Mouse (Mus musculus): ENCODE data around the gene Zcchc24. TPM values are rescaled to one million over a fixed set of nuclear protein-coding genes. Genes with fewer than 3 reads are reported as not detected.

The Zcchc24 gene
- polyA plus RNA-seq, 1 experiment from 2014 or later = 19.5 TPM

DNA sequence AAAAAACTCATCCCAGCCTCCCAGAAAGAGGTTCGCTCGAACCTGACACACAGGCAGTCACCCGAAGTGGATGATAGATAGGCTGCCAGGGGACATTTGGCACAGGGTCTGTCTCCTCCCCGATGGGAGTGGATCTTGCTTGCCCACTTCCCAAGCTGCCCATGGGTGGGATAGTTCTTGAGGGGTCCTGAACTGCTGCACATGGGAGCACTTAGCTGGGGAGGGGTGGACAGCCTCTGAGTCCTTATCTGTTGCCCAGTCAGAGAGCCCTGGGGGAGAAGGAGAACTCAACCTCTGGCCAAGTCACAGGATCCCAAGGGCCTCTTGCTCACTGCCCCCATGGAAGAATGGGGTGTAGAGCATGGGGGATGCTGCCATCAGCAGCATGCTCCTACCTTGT lies 13.3 kb downstream of the Zcchc24 start:
- no peak overlapping the region for H3K9ac ChIP-seq (ENCODE audit: low read length)
- no peaks in the 10 kb centered on the region for H3K9me3 ChIP-seq (replicated peaks; ENCODE audit: control insufficient read depth, low read length)
- no peak overlapping the region for H3K4me3 ChIP-seq (ENCODE audit: low read length)
- peaks cover 70% of the 10 kb centered on the region for H3K4me1 ChIP-seq (ENCODE audit: control insufficient read depth, insufficient read depth, low read length)
- H3K36me3 ChIP-seq (ENCODE audit: control insufficient read depth, insufficient read depth) = peaks cover 16% of the 10 kb centered on the region
- 37% methylated on average over 4 of the region's 4 CpGs for WGBS
- no peak for ATAC-seq (replicated peaks; ENCODE audit: extremely low read depth, insufficient read depth, low FRiP score)
- H3K27ac ChIP-seq (ENCODE audit: low read length) = no peak overlapping the region
- H3K27me3 ChIP-seq (ENCODE audit: control insufficient read depth, insufficient read depth, low read length) = no peaks in the 10 kb centered on the region
- no peak overlapping the region for H3K4me2 ChIP-seq (ENCODE audit: low read depth, low read length)

GRCm38 (mm10) chr14:25754531-25755484 lies 14.0 kb downstream of the Zcchc24 start:
- ATAC-seq (replicated peaks; ENCODE audit: extremely low read depth, insufficient read depth, low FRiP score) = no peak
- Histone ChIP-seq H3K4me3 (ENCODE audit: low read length) (no peak overlapping the region), H3K4me1 (ENCODE audit: control insufficient read depth, insufficient read depth, low read length) (peaks cover 67% of the 10 kb centered on the region), H3K9ac (ENCODE audit: low read length) (no peak overlapping the region), H3K27me3 (ENCODE audit: control insufficient read depth, insufficient read depth, low read length) (no peaks in the 10 kb centered on the region), H3K9me3 (replicated peaks; ENCODE audit: control insufficient read depth, low read length) (no peaks in the 10 kb centered on the region), H3K27ac (ENCODE audit: low read length) (no peak overlapping the region), H3K4me2 (ENCODE audit: low read depth, low read length) (no peak overlapping the region), H3K36me3 (ENCODE audit: control insufficient read depth, insufficient read depth) (peaks cover 16% of the 10 kb centered on the region)
- WGBS = 53% methylated on average over 19 of the region's 19 CpGs

DNA sequence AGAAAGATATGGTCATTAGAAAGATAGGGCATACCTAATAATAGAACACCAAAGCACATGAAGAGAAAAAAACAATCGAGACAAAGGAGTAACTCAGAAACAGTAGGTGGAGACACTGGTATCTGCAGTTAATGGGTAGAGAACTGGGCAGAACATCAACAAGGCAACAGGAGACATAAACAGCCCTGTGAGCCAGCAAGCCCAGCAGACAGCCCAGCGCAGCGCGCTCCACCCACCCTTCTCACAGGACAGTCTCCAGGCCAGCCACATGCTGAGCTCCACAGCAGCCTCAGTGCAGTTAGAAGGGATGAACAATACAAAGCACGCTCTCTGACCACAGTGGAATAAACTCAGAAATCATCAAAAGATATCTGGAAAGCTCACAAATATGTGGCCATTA lies 15.8 kb downstream of the Zcchc24 start:
- H3K4me2 ChIP-seq (ENCODE audit: low read depth, low read length) = no peak overlapping the region
- H3K9me3 ChIP-seq (replicated peaks; ENCODE audit: control insufficient read depth, low read length) = no peaks in the 10 kb centered on the region
- H3K4me3 ChIP-seq (ENCODE audit: low read length) = no peak overlapping the region
- no peak overlapping the region for H3K27ac ChIP-seq (ENCODE audit: low read length)
- no peak for ATAC-seq (replicated peaks; ENCODE audit: extremely low read depth, insufficient read depth, low FRiP score)
- 46% methylated on average over 5 of the region's 5 CpGs for WGBS
- no peak overlapping the region for H3K9ac ChIP-seq (ENCODE audit: low read length)
- H3K4me1 ChIP-seq (ENCODE audit: control insufficient read depth, insufficient read depth, low read length) = peaks cover 68% of the 10 kb centered on the region
- H3K36me3 ChIP-seq (ENCODE audit: control insufficient read depth, insufficient read depth) = peaks cover 16% of the 10 kb centered on the region
- no peaks in the 10 kb centered on the region for H3K27me3 ChIP-seq (ENCODE audit: control insufficient read depth, insufficient read depth, low read length)

DNA sequence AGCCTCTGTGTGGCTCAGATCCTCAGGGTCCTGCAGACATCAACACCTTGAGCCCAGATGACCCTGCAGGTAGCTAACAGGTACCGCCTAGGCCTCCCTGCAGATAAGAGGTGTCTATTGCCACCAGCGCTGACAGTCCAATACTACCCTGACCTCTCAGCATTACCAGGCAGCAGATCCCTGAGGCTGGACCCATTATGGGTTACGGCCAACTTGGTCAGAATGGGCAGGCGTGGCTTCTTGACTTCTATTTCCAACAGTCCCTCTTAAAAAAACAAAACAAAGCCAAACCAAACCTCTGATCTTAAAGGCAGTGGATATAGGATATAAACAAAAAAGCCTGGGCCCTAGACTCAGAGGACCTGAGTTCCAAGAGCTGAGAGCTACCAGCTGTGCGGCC lies 17.8 kb downstream of the Zcchc24 start:
- H3K9me3 ChIP-seq (replicated peaks; ENCODE audit: control insufficient read depth, low read length) = no peaks in the 10 kb centered on the region
- peaks cover 67% of the 10 kb centered on the region for H3K4me1 ChIP-seq (ENCODE audit: control insufficient read depth, insufficient read depth, low read length)
- H3K27me3 ChIP-seq (ENCODE audit: control insufficient read depth, insufficient read depth, low read length) = no peaks in the 10 kb centered on the region
- ATAC-seq (replicated peaks; ENCODE audit: extremely low read depth, insufficient read depth, low FRiP score) = no peak
- no peak overlapping the region for H3K4me3 ChIP-seq (ENCODE audit: low read length)
- H3K36me3 ChIP-seq (ENCODE audit: control insufficient read depth, insufficient read depth) = peaks cover 16% of the 10 kb centered on the region
- no peak overlapping the region for H3K4me2 ChIP-seq (ENCODE audit: low read depth, low read length)
- 86% methylated on average over 5 of the region's 5 CpGs for WGBS
- no peak overlapping the region; the same call in 1 of the 2 replicates for H3K27ac ChIP-seq (ENCODE audit: low read length)
- no peak overlapping the region for H3K9ac ChIP-seq (ENCODE audit: low read length)

DNA sequence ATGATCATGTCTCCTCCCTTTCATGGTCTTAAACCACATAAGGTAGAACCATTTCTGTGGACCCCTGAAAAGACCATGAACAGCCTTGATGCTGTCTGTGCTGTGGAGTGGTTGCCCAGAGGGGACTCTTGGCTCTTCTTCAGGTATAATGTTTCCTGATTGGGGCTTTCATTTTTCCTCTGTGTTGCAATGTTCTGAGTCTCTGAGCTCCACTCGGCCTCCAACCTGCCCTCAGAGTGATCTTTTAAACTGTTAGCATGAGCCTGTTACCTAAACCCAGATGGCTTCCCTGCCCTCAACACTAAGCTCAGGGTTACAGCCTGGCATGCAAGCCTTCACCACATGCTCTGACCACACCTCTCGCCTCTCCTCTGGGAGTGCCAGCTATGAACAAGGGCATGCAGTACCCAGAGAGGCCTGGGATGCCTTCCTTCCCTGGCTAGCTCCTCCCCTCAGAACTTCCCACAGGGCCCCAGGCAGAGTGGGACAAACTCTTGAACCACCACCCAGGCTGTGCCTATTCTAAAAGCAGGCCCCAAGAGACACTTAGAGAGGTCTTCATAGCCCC lies 18.3 kb downstream of the Zcchc24 start:
- no peaks in the 10 kb centered on the region for H3K9me3 ChIP-seq (replicated peaks; ENCODE audit: control insufficient read depth, low read length)
- 61% methylated on average over 2 of the region's 2 CpGs for WGBS
- H3K36me3 ChIP-seq (ENCODE audit: control insufficient read depth, insufficient read depth) = peaks cover 16% of the 10 kb centered on the region
- ATAC-seq (replicated peaks; ENCODE audit: extremely low read depth, insufficient read depth, low FRiP score) = peak; percentile 38
- H3K27ac ChIP-seq (ENCODE audit: low read length) = peak overlapping the region; percentile 58
- peaks cover 67% of the 10 kb centered on the region for H3K4me1 ChIP-seq (ENCODE audit: control insufficient read depth, insufficient read depth, low read length)
- H3K4me2 ChIP-seq (ENCODE audit: low read depth, low read length) = no peak overlapping the region
- H3K9ac ChIP-seq (ENCODE audit: low read length) = no peak overlapping the region
- no peak overlapping the region for H3K4me3 ChIP-seq (ENCODE audit: low read length)
- H3K27me3 ChIP-seq (ENCODE audit: control insufficient read depth, insufficient read depth, low read length) = no peaks in the 10 kb centered on the region

DNA sequence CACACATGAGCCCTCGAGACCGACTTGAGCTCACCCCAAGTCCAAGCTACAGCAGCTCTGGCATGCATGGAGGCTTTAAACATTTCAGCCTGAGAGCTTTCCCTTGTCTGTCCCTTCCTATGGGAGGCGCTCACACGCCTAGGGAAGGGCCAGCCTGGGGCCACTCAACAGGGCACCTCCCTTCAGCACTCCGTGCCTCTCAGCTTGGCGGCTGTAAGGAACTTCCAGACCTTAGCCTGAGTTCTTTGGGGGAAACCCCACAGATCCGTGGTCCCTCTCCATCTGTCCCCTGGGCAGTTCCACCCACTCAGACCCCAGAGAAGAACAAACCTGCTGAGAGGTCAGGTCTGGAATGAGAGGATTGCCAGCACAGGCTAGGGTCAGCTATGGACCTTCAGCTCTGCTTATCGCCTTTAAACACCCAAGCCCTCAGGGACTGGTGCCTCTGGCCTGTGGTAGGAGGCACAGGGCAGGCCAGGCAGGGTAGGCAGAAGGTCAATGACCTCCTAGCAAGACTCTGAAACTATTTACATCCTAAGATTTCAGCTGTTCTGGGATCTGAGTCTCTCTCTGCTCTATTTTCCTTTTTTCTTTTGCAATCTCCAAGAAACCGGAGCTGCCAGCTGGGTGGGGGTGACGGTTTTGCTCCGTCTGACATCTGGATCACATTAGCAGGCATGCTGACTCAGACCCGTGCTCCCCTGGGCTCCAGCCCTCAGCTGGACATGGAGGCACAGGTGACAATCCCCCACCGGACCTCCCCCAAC lies 19.5 kb downstream of the Zcchc24 start:
- H3K27me3 ChIP-seq (ENCODE audit: control insufficient read depth, insufficient read depth, low read length) = no peaks in the 10 kb centered on the region
- peaks cover 61% of the 10 kb centered on the region for H3K4me1 ChIP-seq (ENCODE audit: control insufficient read depth, insufficient read depth, low read length)
- H3K36me3 ChIP-seq (ENCODE audit: control insufficient read depth, insufficient read depth) = peaks cover 10% of the 10 kb centered on the region
- H3K9ac ChIP-seq (ENCODE audit: low read length) = no peak overlapping the region
- H3K9me3 ChIP-seq (replicated peaks; ENCODE audit: control insufficient read depth, low read length) = no peaks in the 10 kb centered on the region
- WGBS = 43% methylated on average over 13 of the region's 13 CpGs
- no peak overlapping the region; the same call in 1 of the 2 replicates for H3K27ac ChIP-seq (ENCODE audit: low read length)
- no peak for ATAC-seq (replicated peaks; ENCODE audit: extremely low read depth, insufficient read depth, low FRiP score)
- H3K4me2 ChIP-seq (ENCODE audit: low read depth, low read length) = no peak overlapping the region
- H3K4me3 ChIP-seq (ENCODE audit: low read length) = no peak overlapping the region

DNA sequence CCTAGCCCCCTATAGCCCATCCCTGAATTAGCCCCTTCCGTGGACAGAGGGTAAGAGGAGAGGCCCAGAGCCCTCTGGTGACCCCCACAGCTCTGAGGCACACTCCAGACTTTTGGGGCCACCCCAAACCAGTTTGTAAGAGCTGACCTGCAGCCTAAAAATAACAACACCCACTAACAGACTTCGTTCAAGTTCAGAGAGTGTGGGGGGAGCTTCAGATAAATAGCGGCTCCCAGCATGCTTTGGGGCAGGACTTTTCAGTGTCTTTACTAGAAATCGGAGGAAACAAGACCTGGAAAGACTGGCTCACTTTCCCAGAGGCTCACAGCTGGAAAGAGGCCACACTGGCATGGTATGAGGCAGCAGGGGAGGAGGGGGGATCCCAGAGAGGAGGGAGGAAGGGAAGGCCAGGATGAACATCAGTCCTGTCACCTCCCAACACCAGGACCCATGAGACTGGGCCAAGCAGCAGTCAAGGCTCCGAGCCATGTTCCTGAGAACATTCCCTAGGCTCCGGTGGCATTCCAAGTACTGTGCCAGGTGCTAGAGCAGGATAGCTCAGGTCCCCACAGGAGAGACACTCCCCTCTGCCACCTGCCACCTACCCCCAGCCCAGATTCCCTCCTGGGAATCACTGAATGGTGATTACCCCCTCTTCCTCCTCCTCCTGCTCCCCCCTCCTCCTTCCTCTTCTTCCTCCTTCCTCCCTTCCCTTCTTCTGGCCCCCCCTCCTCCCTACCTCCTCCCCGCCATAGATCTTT lies 20.7 kb downstream of the Zcchc24 start:
- H3K4me3 ChIP-seq (ENCODE audit: low read length) = no peak overlapping the region
- no peak overlapping the region for H3K4me2 ChIP-seq (ENCODE audit: low read depth, low read length)
- H3K36me3 ChIP-seq (ENCODE audit: control insufficient read depth, insufficient read depth) = peaks cover 6% of the 10 kb centered on the region
- no peak overlapping the region; the same call in 1 of the 2 replicates for H3K27ac ChIP-seq (ENCODE audit: low read length)
- no peaks in the 10 kb centered on the region for H3K9me3 ChIP-seq (replicated peaks; ENCODE audit: control insufficient read depth, low read length)
- H3K27me3 ChIP-seq (ENCODE audit: control insufficient read depth, insufficient read depth, low read length) = no peaks in the 10 kb centered on the region
- WGBS = 55% methylated on average over 7 of the region's 7 CpGs
- peak overlapping the region; percentile 19; the same call in 1 of the 2 replicates for H3K9ac ChIP-seq (ENCODE audit: low read length)
- ATAC-seq (replicated peaks; ENCODE audit: extremely low read depth, insufficient read depth, low FRiP score) = no peak
- peaks cover 61% of the 10 kb centered on the region for H3K4me1 ChIP-seq (ENCODE audit: control insufficient read depth, insufficient read depth, low read length)
